Mouse (Mus musculus): ENCODE measurements at regions not wholly inside any gene's neighbourhood (a gene's known extent, or its start where the extent isn't known, plus 50 kb on each side); places are given as distances from the start of the nearest gene placed in this dataset.

DNA sequence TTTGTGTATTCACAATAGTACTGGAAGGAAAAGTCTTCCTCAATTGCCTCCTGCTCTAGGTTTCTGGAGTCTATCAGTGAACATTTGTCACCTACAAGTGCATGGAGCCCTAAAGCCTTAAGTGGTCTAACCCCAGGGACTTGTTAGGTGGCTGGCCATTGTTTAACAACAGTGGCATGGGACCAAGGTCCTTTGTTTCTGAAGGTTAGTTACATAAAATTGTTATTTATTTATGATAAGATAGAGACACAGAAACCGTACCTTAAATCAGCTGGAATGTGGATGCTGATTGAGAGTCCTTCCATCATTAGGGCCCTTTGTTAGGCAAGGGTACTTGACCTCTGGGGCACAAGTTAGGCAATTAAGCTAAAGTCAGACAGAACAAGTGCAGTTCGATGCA lies 99.6 kb upstream of the Map4k3 start:
- DNase-seq (ENCODE audit: low spot score in 2 of 2) = no peak

DNA sequence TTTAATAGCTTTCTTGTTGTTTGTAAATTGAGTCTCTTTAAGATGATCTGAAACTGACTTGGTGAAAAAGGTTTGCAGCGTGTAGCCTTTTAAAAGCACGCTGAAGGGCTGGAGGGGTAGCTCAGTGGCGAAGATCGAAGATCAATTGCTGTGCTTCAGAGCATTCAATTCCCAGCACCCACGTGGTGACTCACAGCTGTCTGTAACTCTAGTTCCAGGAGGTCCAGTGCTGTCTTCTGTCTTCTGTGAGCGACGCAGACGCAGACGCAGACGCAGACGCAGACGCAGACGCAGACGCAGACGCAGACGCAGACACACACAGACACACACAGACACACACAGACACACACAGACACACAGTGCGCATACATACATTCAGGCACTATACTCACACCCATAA lies 99.1 kb upstream of the Map4k3 start:
- no peak for DNase-seq (ENCODE audit: low spot score in 2 of 2)

GRCm38 (mm10) chr17:80825971-80826730 lies 97.9 kb upstream of the Map4k3 start:
- DNase-seq (ENCODE audit: low spot score in 2 of 2) = no peak

DNA sequence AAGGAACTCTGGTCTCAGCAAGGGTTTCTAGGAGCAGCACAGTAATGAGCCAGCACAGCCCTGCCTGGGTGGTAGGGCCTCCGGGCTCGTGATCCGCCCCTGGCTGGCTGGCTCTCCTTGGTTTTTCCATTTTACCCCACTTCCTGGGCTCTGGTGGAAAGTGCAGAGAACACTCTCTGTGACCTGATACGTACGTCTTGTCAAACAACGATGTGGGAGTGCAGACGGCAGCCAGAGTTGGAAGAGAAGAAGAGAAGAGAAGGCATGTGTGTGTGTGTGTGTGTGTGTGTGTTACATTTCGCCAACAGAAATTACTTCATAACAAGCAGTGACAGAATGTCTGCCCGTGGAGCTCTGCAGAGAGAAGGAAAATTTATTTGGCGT lies 97.2 kb upstream of the Map4k3 start:
- peak in 1 of 2 experiments; percentile 18 for DNase-seq (ENCODE audit: low spot score in 2 of 2)

DNA sequence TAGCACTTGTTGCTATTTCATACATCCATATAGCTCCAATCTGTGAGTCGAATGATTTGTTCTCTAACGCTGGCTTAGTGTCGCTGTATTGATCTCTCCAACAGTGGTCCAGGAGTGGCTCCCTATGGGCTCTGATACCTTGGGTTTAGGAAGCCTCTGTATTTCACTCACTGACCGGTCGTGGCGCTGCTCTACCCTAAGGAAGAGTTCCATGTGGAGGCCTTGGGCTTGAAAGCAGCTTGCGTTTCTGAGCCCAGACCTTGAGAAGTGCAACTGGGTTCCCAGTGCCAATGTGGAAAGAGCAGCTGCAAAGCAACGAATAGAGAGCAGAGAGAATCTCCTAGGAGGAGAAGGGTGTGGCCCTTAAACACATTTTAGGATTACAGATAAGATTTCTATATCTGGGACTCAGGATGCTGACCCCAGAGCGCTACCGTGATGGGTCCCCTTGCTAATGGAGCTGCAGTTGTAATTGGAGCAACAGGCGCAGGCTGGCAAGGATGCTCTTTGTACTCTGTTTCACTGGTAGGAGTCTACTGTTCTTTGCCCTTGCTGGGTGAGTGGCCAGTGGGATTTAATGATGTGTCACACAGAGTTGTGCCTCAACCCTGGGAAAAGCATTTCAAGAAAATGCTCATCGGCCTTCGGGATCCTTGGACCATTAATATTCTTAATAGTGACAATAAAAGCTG lies 96.7 kb upstream of the Map4k3 start:
- DNase-seq (ENCODE audit: low spot score in 2 of 2) = no peak

DNA sequence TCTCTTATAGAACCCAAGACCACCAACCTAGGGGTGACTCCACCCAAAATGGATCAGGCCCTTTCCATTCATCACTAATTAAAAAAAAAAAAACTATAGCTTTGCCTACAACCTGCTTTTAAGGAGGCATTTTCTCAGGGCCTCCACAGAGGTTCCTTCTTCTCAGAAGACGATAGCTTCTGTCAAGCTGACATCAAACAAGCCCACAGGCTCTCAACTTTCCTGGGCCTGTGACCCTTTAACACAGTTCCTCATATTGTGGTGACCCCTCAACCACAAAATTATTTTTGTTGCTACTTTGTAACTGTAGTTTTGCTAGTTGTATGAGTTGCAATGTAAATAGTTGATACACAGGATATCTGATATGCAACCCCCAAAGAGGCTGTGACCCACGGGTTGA lies 96.0 kb upstream of the Map4k3 start:
- DNase-seq (ENCODE audit: low spot score in 2 of 2) = no peak

DNA sequence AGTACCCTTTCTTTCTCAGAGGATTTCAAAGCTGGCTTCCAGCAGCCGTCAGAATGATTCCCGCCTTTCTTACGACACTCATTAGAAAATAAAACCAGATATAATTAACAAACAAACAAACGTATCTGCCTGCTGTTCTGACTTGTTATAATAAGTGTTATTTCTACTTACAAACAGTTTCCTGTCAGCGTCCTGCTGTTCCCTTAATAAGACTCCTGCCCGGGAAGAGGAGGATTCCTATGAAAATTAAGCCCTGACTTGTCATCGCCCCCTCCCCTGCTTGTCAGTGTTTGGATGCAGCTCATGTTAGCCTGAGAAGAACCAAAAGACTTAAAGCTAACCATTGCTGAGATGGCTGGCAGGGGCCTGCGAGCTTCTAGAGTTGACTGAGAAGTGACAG lies 92.6 kb upstream of the Map4k3 start:
- DNase-seq (ENCODE audit: low spot score in 2 of 2) = no peak

DNA sequence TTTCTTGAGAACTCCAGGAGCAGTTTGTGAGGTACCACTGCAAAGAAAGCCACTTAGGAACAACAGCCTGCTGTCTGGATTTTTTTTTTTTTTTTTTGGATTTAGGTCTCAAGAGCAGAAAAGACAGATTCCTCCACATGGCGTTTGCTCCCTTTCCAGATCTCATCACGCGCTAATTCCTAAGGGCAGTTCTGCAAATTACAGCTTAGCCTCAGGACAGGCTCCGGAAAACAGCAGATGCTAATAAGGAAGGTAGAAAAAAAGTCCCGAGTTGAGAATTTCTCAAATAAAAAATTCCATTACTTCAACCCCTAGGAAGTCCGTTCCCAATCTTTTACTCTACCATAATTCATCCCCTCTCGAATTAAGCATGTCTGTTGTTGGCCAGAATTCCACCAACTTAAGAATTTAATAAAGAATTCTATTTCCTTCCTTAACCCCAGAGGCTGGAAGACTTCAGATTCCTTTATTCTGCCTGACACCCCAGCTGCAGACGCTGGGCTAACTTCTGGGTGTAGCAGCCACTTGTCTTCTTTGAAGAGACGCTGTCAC lies 90.3 kb upstream of the Map4k3 start:
- DNase-seq (ENCODE audit: low spot score in 2 of 2) = no peak

DNA sequence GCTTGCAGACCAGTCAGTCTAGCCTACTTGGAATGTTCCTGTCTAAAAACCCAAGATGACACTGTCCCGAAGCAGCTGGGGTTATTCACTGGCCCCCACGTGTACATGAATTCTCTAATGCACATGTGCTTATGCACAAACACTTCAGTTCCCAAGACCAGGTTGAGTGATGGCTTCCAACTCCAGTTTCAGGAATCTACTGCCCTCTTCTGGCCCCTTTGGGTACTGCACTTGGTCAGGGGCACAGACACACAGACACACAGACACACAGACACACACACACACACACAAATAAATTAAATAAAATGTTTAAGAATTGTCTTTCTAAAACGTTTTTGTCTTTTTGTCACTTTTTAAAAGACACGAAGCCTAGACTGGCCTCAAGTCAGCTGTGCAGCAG lies 87.5 kb upstream of the Map4k3 start:
- DNase-seq (ENCODE audit: low spot score in 2 of 2) = no peak

DNA sequence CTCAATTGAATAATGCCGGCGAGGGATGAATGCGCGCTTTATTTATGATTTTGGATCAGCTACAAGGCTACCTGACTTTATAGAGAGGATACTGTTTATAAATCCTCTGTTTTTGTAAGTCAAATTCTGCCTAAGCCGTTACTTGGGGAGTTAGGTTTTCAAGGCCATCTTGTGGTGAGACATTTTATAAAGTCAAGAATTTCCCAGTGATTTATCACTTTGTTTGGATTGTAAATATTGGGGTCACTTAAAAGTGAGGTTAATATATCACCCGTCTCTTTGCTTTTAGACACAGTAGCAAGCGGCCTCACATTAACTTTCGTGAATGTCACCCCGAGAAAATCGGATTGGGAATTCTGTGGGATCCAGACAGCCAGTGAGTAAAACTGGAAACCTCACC lies 84.9 kb upstream of the Map4k3 start:
- no peak for DNase-seq (ENCODE audit: low spot score in 2 of 2)

- DNase-seq (ENCODE audit: low spot score in 2 of 2) = peak in 1 of 2 experiments; percentile 61
Measured at GRCm38 (mm10) chr17:80809275-80809674, 81.0 kb upstream of the Map4k3 start.

DNA sequence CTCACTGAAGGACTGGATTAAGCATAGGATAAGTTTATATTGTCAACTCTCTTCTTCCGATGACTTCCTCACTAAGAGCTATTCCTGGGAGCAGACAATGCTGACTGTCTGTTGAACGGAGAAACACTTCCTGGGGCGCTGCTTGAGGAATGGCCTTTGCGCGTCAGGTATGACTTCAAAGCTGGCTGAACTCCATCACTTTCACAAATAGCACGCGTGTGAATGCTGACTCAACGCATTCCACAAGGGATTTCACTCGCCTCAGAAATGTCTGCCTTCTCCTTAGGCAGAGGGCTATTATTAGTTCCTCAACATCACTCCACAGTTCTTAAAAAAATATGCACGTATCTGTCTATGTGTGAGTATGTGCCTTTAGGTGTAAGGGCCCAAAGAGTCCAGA lies 79.8 kb upstream of the Map4k3 start:
- DNase-seq (ENCODE audit: low spot score in 2 of 2) = no peak

DNA sequence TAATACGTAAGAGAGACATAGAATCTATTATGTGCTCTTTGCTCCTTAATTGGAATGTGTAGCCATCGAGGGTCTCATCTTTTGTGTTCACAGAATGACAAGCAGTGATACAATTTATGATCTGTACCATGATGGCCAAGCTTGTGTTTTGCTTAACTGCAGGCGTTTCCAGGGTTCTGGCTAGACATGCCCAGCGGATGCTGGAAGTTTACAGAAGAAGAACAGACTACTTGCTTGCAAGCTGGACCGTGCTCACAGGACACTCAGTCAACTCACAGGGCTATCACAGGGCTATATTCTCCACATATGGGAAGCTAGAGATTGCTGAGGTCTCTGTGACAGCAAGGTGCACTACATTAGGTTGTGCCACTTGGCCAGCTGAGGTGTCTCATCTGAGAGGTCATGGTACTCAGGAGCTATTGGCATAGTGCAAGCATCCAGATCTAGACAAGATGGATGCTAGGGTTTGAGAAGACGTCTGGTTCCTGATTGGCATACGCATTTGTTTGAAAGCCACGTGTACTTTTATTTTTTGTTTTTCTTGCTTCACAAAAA lies 75.2 kb upstream of the Map4k3 start:
- DNase-seq (ENCODE audit: low spot score in 2 of 2) = no peak

DNA sequence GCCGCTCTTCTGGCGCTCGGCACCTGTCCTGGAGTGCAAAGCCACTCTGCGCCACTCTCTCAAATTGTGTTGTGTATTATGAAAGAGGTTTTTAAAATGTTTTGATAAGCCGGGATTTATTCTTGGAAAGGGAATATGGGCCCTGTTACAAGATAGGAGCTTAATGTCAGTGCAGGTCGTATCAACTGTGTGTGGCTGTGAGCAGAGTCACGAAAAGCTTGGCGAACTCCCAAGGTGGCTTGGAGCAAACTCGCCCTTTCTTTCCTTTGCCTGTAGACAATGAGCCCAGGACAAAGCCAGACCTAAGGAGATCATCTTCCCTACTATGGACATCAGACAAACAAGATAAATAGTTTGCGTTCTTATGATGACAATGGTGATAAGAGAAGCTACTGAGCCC lies 74.3 kb upstream of the Map4k3 start:
- no peak for DNase-seq (ENCODE audit: low spot score in 2 of 2)

DNA sequence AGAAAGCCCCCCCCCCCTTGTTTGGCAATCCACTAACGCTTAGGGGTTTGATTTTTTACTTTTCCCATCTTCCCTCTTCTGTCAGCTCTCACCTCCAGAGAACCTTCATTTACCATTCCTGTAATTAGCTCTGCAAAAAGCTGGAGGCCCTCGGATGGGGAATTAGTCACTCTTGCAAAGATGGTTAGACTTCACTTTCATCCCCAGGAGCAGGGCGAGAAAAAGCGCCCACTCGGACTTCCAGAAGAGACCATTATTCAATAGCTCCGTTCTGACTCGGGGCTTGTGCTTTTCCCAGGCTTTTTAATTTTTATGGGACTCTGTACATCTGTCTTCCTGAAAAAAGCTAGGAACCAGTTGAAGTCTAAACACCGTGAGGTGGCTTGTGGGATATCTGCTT lies 73.7 kb upstream of the Map4k3 start:
- peak in 1 of 2 experiments; percentile 33 for DNase-seq (ENCODE audit: low spot score in 2 of 2)

- DNase-seq (ENCODE audit: low spot score in 2 of 2) = peak; percentile 78 to 84
Measured at GRCm38 (mm10) chr17:80801451-80801983, 73.2 kb upstream of the Map4k3 start.

GRCm38 (mm10) chr17:80800877-80801276 lies 72.6 kb upstream of the Map4k3 start:
- DNase-seq (ENCODE audit: low spot score in 2 of 2) = peak in 1 of 2 experiments; percentile 27

DNA sequence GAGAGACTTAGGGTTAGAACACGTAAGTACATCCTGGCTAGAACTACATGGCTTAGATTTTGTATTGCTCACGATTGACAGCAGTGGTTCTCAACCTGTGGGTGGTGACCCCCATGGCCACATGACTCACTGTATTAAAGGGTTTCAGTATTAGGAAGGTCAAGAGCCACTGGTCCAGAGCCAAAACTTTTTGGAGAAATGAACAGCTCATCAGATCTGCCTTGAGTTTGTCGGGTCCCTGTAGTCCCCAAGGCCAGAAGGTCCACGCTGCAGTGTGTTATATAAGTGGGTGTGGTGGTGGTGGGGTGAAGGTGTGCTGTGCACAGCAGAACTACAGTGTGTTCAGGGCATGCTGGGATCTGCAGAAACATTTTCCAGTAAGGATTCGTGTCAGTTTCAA lies 72.2 kb upstream of the Map4k3 start:
- no peak for DNase-seq (ENCODE audit: low spot score in 2 of 2)

- no peak for DNase-seq (ENCODE audit: low spot score in 2 of 2)
Measured at GRCm38 (mm10) chr17:80799061-80799460, 70.8 kb upstream of the Map4k3 start.

DNA sequence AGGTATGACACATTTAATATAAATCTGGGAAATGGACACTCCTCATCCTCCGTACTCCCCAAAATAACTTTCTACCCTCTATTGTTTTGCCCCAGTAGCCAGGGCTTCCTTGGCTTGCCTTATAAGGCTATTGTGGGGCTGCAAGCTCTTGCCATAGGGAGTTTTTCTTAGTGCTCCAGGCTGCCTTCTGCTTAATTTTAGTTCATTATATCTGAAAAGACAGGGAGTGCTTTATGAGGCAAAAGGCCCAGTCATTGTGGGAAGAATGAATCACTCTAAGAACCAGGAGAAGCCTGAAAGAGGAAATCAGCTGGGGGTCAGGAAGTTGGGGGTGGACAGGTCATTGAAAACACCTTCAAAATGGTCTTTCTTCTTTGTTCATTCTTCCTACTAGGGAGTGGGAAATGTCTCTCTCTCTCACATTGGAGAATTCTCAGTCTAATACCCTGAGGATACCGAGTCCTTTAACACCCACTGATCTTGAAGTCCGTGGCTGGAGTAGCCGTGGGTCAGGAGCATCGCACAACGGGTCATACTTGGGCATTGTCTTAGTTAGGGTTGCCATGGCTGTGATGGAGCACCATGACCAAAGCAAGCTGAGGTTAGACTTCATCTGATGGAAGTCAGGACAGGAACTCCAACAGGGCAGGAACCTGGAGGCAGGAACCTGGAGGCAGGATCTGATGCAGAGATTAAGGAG lies 70.1 kb upstream of the Map4k3 start:
- no peak for DNase-seq (ENCODE audit: low spot score in 2 of 2)

DNA sequence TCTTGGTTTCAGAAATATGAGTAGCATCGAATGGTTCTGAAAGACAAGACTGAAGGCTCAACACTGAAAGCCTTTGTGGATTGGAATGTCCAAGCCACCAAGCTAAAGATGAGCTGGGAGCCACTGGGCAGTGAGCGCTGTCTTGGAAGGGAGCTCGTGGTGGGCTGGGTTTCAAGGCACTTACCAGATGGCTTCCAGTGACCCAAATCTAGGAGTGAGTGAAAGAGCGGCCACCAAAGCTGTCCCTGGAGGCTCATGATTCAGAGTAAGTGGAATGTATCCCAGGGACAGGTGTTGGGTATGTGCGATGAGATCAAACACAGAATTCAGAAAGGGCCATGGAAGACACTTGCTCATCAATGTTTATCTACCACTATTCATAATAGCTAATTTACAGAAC lies 68.5 kb upstream of the Map4k3 start:
- no peak for DNase-seq (ENCODE audit: low spot score in 2 of 2)

GRCm38 (mm10) chr17:80796386-80796785 lies 68.1 kb upstream of the Map4k3 start:
- DNase-seq (ENCODE audit: low spot score in 2 of 2) = no peak
